Mouse (Mus musculus): Measurements from ENCODE around the gene 4932438H23Rik.

4932438H23Rik gene

GRCm38 (mm10) chr16:91057261-91057660 is 37.7 kb downstream of the 4932438H23Rik start:
- no peak for DNase-seq (ENCODE audit: low spot score)

DNA sequence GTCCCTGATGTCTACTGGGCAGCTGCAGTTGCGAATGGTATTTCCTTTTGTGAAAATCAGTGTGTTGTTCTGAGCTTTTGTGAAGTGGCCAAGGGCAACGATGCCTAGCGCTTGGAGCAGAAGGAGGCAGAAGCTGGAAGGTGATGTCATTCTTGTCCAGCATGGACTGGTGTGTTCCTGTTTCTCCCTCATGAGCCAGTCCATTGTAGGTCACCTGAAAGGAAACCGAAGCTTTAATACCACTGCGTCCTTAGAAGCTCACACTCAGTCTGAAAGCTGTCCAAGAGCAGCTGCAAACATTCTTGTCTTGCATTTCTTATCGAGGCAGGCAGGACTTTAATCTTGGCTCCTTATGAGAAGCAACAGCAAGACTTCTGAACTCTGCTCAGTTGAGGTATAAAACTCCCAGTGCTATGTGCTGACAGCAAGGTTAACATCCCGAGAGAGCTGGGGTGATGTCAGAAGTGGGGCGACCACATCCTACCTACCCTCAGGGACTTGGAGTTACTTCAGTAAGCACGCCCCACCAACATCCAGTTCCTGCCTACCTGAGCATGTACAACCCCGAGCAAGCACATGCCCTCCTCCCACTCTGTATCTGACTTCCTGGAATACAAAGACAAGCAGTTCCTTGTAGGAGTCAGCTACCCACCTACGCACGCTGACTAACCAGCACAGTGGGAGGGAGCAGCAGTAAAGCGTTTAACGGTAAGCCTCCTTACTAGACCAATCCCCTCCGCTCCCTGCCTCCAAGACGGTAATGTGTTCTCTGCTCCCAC is 38.7 kb downstream of the 4932438H23Rik start:
- DNase-seq (ENCODE audit: low spot score) = no peak

- DNase-seq (ENCODE audit: low spot score) = no peak
Observed at GRCm38 (mm10) chr16:91055150-91055549, 39.8 kb downstream of the 4932438H23Rik start.

DNA sequence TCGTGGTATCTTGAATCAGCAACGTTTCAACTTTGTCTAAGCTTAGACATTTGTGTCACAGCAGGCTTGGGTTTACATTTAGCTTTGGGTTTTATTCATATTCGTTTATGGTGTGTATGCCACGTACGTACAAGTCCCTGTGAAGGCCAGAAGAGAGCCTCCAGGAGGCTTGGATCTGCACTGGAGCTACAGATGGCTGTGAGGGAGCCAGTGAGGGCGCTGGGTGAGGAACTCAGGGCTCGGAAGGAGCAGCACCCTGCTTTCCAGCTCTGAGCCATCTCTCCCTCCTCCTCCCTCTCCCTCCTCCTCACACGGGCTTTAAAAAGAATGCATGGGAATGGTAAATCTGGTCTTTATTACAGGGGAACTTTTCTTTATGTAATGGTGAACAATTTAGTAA is 41.3 kb downstream of the 4932438H23Rik start:
- DNase-seq (ENCODE audit: low spot score) = no peak

DNA sequence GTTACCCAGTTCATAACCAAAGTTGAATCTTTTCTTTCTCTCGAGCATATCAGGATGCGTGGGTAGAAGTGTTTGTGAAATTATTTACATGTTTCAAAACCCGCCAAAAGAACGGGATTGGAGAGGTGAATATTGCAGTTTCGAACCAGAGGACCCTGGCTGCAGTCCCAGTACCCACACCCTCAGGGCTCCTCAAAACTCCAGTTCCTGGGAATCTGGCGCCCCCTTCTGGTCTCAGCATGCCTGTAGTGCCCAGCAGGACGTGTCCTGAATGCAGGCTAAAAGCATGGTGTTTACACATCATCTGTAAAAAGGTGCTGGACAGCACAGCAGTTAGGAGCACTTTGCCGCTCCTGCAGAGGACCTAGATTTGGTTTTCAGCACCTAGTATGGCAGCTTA is 49.4 kb downstream of the 4932438H23Rik start:
- DNase-seq (ENCODE audit: low spot score) = peak; percentile 36

- peak; percentile 98 for DNase-seq (ENCODE audit: low spot score)
Observed at GRCm38 (mm10) chr16:91044270-91045182, 50.4 kb downstream of the 4932438H23Rik start, which contains the start of gene Paxbp1. Paxbp1 (minus strand) TSS chr16:91044543.

DNA sequence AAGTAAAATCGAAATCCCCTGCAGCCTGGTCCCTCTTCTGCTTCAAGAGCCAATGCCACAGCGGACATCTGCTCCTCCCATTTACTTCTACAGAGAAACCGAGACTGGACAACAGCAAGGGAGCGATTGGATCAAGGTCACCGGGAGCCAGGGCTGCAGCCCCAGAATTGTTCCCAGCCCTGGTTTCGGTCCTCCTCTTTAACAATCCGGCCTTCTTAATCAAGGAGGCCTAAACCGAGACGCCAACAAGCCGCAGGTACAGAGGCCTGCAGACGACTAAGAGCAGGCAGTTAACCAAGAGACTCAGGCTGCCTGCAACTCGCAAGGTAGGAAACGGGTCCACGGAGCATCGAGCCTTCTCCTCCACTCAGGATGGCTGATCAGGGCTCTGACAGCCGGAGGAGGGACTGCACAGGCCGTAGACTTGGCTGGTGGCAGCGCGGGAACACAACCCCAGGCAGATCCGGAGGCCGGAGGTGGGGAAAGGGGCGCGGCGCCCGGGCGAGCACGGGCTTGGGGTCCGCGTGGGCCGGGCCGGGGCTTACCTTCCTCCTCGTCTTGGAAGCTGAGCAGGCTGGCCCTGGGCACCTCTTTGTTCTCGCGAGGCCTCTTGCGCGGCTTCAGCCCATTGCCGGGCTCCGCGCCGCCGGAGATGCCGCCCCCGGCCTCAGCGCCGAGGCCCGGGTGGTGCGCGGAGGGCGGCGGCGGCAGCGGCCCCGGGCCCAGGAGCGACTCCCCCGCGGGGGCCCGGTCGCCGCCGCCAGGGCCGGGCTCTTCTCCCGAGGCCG is 51.3 kb downstream of the 4932438H23Rik start:
- peak; percentile 82 for DNase-seq (ENCODE audit: low spot score)

- no peak for DNase-seq (ENCODE audit: low spot score)
Observed at GRCm38 (mm10) chr16:91042640-91043039, 52.3 kb downstream of the 4932438H23Rik start.

DNA sequence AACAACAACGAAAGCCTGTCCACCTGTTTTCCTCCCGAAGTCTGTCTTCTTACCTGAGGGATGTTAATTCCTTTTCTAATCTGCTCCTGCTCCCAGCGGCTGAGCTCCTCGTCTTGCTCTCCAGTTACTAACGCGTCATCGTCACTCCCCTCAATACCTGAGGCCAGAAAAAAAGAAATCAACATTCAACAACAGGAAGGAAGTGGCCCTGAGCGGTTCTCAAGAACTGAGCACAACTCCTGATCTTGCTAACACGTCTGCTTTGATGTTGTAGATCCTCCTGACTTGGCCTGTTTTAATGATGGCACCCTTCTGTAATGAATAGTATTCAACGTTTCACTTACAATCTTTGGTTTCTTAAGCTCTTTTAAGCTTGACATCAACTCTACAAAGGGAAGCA is 59.1 kb downstream of the 4932438H23Rik start:
- DNase-seq (ENCODE audit: low spot score) = no peak

DNA sequence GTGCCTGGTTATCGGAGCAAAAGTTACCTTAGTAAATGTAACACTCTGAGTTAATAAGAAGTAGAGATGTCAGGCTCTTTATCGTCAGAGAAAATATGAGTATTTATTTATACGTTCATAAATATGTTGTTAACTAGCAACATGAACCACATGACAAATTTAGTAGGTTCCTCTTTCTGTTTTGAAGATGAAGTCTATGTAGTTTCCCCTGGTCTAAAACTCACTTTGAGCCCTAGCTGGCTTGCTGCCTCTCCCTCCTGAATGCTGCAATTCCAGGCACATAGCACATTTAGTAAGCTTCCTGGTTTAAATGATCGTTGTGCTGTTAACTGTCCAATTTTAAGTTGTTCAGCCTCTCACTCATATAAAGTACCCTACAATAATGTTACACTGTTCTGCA is 64.2 kb downstream of the 4932438H23Rik start:
- DNase-seq (ENCODE audit: low spot score) = no peak

- no peak for DNase-seq (ENCODE audit: low spot score)
Observed at GRCm38 (mm10) chr16:91029901-91030300, 65.0 kb downstream of the 4932438H23Rik start.

DNA sequence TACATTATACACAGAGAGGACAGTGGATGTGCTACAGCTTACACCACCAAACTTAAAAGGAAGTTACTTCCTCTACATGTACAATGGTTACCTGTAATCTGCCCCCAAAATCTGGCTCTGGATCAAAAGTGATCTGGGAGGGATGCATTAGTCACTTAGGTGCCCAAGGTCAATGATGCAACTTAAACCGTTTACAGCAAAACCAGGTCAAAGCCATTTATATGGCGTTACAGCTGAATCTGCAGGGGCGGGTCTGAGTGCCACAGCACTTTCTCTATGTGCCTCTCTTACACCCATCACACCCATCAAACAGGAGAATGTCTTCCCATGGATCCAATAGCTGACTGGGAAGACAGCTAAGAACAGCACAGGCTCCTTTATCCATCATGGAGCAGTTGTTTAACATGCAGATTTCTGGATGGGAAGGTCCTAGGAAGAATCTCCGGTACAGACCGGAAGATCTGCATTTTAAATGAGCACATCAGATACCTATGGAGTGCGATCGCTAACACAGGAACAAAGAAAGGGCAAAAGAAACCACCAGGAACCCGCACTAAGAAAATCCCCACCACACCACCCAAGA is 65.7 kb downstream of the 4932438H23Rik start:
- DNase-seq (ENCODE audit: low spot score) = no peak

- no peak for DNase-seq (ENCODE audit: low spot score)
Observed at GRCm38 (mm10) chr16:91026290-91026689, 68.6 kb downstream of the 4932438H23Rik start.

DNA sequence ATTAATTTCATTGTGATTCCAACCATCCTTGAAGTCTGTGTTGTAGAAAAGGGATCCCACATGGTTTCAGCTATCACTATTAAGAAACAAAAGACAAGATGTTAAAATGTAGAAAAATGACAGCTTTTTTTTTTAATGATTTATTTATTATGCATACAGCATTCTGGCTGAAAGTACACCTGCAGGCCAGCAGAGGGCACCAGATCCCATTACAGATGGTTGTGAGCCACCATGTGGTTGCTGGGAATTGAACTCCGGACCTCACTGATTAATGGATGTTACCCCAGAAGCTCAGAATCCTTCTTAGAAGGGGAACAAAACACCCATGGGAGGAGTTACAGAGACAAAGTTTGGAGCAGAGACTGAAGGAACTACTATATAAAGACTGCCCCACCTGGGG is 71.5 kb downstream of the 4932438H23Rik start:
- DNase-seq (ENCODE audit: low spot score) = no peak

DNA sequence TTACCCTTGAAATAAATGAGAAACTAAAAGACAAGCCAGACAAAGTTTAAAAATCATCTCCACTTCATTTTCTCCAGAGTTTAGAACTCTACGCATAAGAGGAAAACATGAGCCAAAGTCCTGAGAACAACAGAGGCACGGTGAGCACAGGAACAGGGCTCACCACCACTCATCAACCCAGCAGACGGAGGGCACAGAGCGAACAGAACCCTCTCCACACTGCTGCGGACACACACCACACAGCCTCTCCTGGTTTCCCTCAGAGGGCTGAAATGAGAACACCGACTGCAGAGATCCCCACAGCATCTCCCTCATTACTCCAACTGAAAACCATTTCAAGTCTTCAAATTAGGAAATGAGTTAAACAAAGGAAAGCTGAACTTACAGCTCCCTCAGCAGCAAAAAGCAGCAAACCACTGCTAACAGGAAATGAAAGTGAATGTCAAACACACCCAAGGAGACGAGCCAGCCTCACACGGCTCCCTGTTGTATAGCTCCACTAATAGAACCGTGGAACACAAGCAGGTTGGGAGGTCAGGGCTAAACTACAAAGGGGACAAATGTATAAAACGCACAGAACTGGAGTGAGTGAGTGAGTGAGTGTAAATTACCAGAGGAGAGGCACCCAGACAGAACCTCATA is 74.0 kb downstream of the 4932438H23Rik start:
- DNase-seq (ENCODE audit: low spot score) = no peak

GRCm38 (mm10) chr16:91019476-91019875 is 75.4 kb downstream of the 4932438H23Rik start:
- DNase-seq (ENCODE audit: low spot score) = no peak

DNA sequence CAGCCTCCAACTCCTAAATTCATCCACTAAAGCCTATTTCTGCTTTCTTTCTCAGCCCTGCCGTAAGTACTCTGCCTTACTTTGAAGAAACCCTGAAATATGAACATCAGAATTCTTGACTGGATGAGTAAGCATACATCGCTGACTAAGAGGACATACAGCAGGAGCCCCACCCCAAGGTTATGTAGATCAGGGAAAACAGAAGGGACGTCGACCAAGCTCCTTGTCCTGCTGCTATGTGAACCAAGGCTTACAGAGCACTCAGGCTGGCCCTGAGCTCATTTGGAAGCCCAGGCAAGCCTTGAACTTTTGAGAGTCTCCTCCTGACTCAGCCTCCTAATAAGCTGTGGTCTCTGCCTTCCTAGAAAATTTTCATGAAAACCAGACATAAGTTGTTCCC is 79.2 kb downstream of the 4932438H23Rik start:
- DNase-seq (ENCODE audit: low spot score) = no peak

- peak; percentile 42 for DNase-seq (ENCODE audit: low spot score)
Observed at GRCm38 (mm10) chr16:91011847-91012246, 83.1 kb downstream of the 4932438H23Rik start.

- DNase-seq (ENCODE audit: low spot score) = peak; percentile 95
Observed at GRCm38 (mm10) chr16:91011021-91011683, 83.8 kb downstream of the 4932438H23Rik start, which contains the start of gene Synj1. Synj1 (minus strand) TSS chr16:91011308.

DNA sequence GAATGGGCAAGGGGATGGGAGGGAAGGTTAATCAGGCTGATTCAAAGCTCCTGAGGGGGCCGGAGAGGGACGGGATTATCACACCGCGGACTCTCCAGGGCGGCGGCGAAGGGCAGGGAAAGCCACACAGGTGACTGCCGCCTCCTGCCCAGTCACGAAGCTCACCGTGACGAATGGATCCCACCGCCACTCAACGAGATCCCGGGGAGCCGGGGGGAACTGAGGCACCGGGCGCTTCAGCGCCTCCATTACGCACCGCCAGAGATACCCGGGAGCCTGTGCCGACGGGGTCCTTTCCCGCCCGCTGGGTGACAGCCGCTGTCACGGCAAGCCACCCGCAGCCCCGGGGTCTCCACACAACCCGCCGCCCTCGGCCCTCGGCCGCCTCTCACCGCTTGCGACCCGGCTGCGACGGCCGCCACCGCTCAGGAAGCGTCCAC is 84.3 kb downstream of the 4932438H23Rik start:
- DNase-seq (ENCODE audit: low spot score) = peak; percentile 54

All from MN1 (cell line).